ENCODE assay signal across 8 mouse cellular contexts in genomic region chr13:110039779-110040498, GRCm38 (mm10).
A peak's percentile ranks its signal among the peaks of the same experiment; 100 is the strongest.
DNase-seq lines count a peak whose midpoint lies in the region; ATAC-seq lines count a peak whose summit lies in the region.

No protein-coding gene starts in this region.

- H3K4me2 ChIP-seq in embryonic facial prominence, embryonic 11.5 days (ENCODE audit: low read depth, low read length): no peak overlapping the region
- no peak overlapping the region for H3K4me2 ChIP-seq in limb, embryonic 11.5 days (ENCODE audit: low read depth, severe bottlenecking)
- no peak overlapping the region for H3K4me2 ChIP-seq in neural tube, embryonic 13.5 days

- H3K4me1 ChIP-seq in embryonic facial prominence, embryonic 11.5 days (ENCODE audit: control insufficient read depth, insufficient read depth, low read length): no peaks in the 10 kb centered on the region
- no peaks in the 10 kb centered on the region for H3K4me1 ChIP-seq in limb, embryonic 11.5 days (ENCODE audit: control insufficient read depth, insufficient read depth, low read length)
- no peaks in the 10 kb centered on the region for H3K4me1 ChIP-seq in neural tube, embryonic 13.5 days (replicated peaks)

- H3K36me3 ChIP-seq in embryonic facial prominence, embryonic 11.5 days (replicated peaks; ENCODE audit: control insufficient read depth, insufficient read depth, low read depth, low read length): no peaks in the 10 kb centered on the region
- no peaks in the 10 kb centered on the region for H3K36me3 ChIP-seq in limb, embryonic 11.5 days (ENCODE audit: control insufficient read depth, insufficient read depth, low read length)
- no peaks in the 10 kb centered on the region for H3K36me3 ChIP-seq in neural tube, embryonic 13.5 days

- DNase-seq in heart, postnatal 14 days: peak; percentile 13 to 49
- no peak for DNase-seq in heart, adult 9 months (ENCODE audit: low spot score in 2 of 2)
- DNase-seq in B cell, adult 2 months: peak; percentile 30 to 46
- DNase-seq in MN1 (ENCODE audit: low spot score): peak; percentile 46
- peak; percentile 79 for DNase-seq in embryonic facial prominence, embryonic 11.5 days (ENCODE audit: low spot score)
- peak; percentile 60 for DNase-seq in limb, embryonic 11.5 days (ENCODE audit: low spot score)
- DNase-seq in gastrocnemius, postnatal 4 days (ENCODE audit: low spot score in 2 of 2): no peak

- intact Hi-C loops in heart, postnatal 14 days (cut with DNase I): loop anchor here (1.0 kb wide), 1 partner anchor 118 kb away; no protein-coding TSS in a partner anchor

- H3K9me3 ChIP-seq in embryonic facial prominence, embryonic 11.5 days (replicated peaks; ENCODE audit: control insufficient read depth, low read length): no peaks in the 10 kb centered on the region
- no peaks in the 10 kb centered on the region for H3K9me3 ChIP-seq in limb, embryonic 11.5 days (ENCODE audit: control insufficient read depth, low read length)
- no peaks in the 10 kb centered on the region for H3K9me3 ChIP-seq in neural tube, embryonic 13.5 days

- H3K27ac ChIP-seq in embryonic facial prominence, embryonic 11.5 days (replicated peaks; ENCODE audit: low read depth, low read length): no peak overlapping the region
- H3K27ac ChIP-seq in limb, embryonic 11.5 days (replicated peaks; ENCODE audit: low read depth, low read length): no peak overlapping the region
- H3K27ac ChIP-seq in neural tube, embryonic 13.5 days (replicated peaks): no peak overlapping the region

- 89% methylated on average over 3 of the region's 3 CpGs for WGBS in embryonic facial prominence, embryonic 11.5 days
- WGBS in limb, embryonic 11.5 days: 87% methylated on average over 3 of the region's 3 CpGs
- WGBS in neural tube, embryonic 13.5 days: 75% methylated on average over 3 of the region's 3 CpGs

- ATAC-seq in embryonic facial prominence, embryonic 11.5 days (replicated peaks; ENCODE audit: insufficient number of reproducible peaks, low FRiP score, low TSS enrichment, low read depth): no peak
- ATAC-seq in limb, embryonic 11.5 days (ENCODE audit: insufficient number of reproducible peaks, low FRiP score, low TSS enrichment, low read depth): no peak
- peak; percentile 59; the same call in 1 of the 2 replicates for ATAC-seq in neural tube, embryonic 13.5 days (ENCODE audit: low read depth)

- no peak overlapping the region for H3K4me3 ChIP-seq in embryonic facial prominence, embryonic 11.5 days (ENCODE audit: low read depth, low read length)
- no peak overlapping the region for H3K4me3 ChIP-seq in limb, embryonic 11.5 days (ENCODE audit: low read depth, low read length)
- H3K4me3 ChIP-seq in neural tube, embryonic 13.5 days: no peak overlapping the region

- no peaks in the 10 kb centered on the region for H3K27me3 ChIP-seq in embryonic facial prominence, embryonic 11.5 days (ENCODE audit: control insufficient read depth, insufficient read depth, low read length)
- H3K27me3 ChIP-seq in limb, embryonic 11.5 days (ENCODE audit: control insufficient read depth, insufficient read depth, low read length): no peaks in the 10 kb centered on the region
- no peaks in the 10 kb centered on the region for H3K27me3 ChIP-seq in neural tube, embryonic 13.5 days

- no peak overlapping the region for H3K9ac ChIP-seq in embryonic facial prominence, embryonic 11.5 days (replicated peaks; ENCODE audit: low read length)
- H3K9ac ChIP-seq in limb, embryonic 11.5 days (ENCODE audit: low read length): no peak overlapping the region
- H3K9ac ChIP-seq in neural tube, embryonic 13.5 days: no peak overlapping the region

Comparison
In these comparisons a context has a peak if more than half of its experiments do, and no peak if none do; other contexts are left out.
1. DNase-seq: peak in heart, postnatal 14 days (2 of 2), B cell, adult 2 months (2 of 2), MN1 (single experiment), embryonic facial prominence, embryonic 11.5 days (single experiment) and limb, embryonic 11.5 days (single experiment); none in heart, adult 9 months (0 of 2) and gastrocnemius, postnatal 4 days (0 of 2).